Mouse (Mus musculus) kidney, embryonic 16.5 days (tissue): Measurements from ENCODE around the gene Tmem203. TPM values are rescaled to one million over a fixed set of nuclear protein-coding genes. Genes with fewer than 3 reads are reported as not detected.

ENCODE experiments used
- ATAC-seq: fragments of 200-750 bp; cut with Nextera tagmentation; 2 replicates; pipeline ENCODE4 v1.8.0; 2017; ENCODE audit warnings: moderate TSS enrichment; ENCODE audit not compliant: low FRiP score, low TSS enrichment
- H3K27ac ChIP-seq: fragments of 300-500 bp; sonication (generic); 2 replicates; pipeline ENCODE4 v1.5.1; 2014; ENCODE audit warnings: low read length
- H3K27me3 ChIP-seq: fragments of 300-500 bp; sonication (generic); 2 replicates; pipeline ENCODE4 v1.6.1; 2014; ENCODE audit warnings: low read length, control low read depth, mixed read lengths; ENCODE audit not compliant: insufficient read depth
- H3K36me3 ChIP-seq: fragments of 300-500 bp; sonication (generic); 2 replicates; pipeline ENCODE4 v1.6.1; 2014; ENCODE audit warnings: low read length, control low read depth, mixed read lengths; ENCODE audit not compliant: insufficient read depth
- H3K4me1 ChIP-seq: fragments of 300-500 bp; sonication (generic); 2 replicates; pipeline ENCODE4 v1.6.1; 2014; ENCODE audit warnings: low read length, control low read depth, mixed read lengths; ENCODE audit not compliant: insufficient read depth
- H3K4me2 ChIP-seq: fragments of 300-500 bp; sonication (generic); replicated peaks from 2 replicates; pipeline ENCODE4 v1.6.1; 2014; ENCODE audit warnings: low read depth, low read length
- H3K4me3 ChIP-seq: fragments of 300-500 bp; sonication (generic); 2 replicates; pipeline ENCODE4 v1.5.1; 2014; ENCODE audit warnings: mild to moderate bottlenecking, low read length
- H3K9ac ChIP-seq: fragments of 300-500 bp; sonication (generic); replicated peaks from 2 replicates; pipeline ENCODE4 v1.6.1; 2014; ENCODE audit warnings: low read length
- H3K9me3 ChIP-seq: fragments of 300-500 bp; sonication (generic); 2 replicates; pipeline ENCODE4 v1.6.1; 2016; ENCODE audit warnings: low read length, control low read depth
- WGBS: fragments of 180-500 bp; shearing (Covaris S2); extraction: QIAGEN DNeasy Blood & Tissue Kit; methylation state at CpG from one replicate; pipeline ENCODE4 v1.1.7; 2014; 5-methylcytosine and 5-hydroxymethylcytosine counted together
- polyA plus RNA-seq: library from polyadenylated mRNA; unstranded; fragments of >200 nt; fragmentation: Nextera tagmentation; extraction: Ambion mirVana; gene quantifications from 2 replicates; pipeline ENCODE4 v1.2.1, GENCODE M21; 2015

Gene Tmem203
- polyA plus RNA-seq, 1 experiment from 2014 or later, result 25.6 TPM

- no peak overlapping the region for H3K4me2 ChIP-seq
- H3K9ac ChIP-seq, result no peak overlapping the region
- peaks cover 19% of the 10 kb centered on the region for H3K27me3 ChIP-seq
- no peaks in the 10 kb centered on the region for H3K9me3 ChIP-seq
- WGBS, result 73% methylated on average over 6 of the region's 8 CpGs
- no peaks in the 10 kb centered on the region for H3K36me3 ChIP-seq
- H3K27ac ChIP-seq, result no peak overlapping the region
- H3K4me3 ChIP-seq, result no peak overlapping the region
- peaks cover 7% of the 10 kb centered on the region for H3K4me1 ChIP-seq
- ATAC-seq, result no peak
Measured at GRCm38 (mm10) chr2:25297093-25297492, 41.9 kb downstream of the Tmem203 start.

- WGBS, result 80% methylated on average over 10 of the region's 10 CpGs
- H3K9me3 ChIP-seq, result no peaks in the 10 kb centered on the region
- no peak overlapping the region for H3K9ac ChIP-seq
- no peaks in the 10 kb centered on the region for H3K4me1 ChIP-seq
- no peak for ATAC-seq
- H3K36me3 ChIP-seq, result no peaks in the 10 kb centered on the region
- no peak overlapping the region for H3K27ac ChIP-seq
- peaks cover 10% of the 10 kb centered on the region; the same call in 1 of the 2 replicates for H3K27me3 ChIP-seq
- H3K4me3 ChIP-seq, result no peak overlapping the region
- no peak overlapping the region for H3K4me2 ChIP-seq
Measured at GRCm38 (mm10) chr2:25298046-25298445, 42.8 kb downstream of the Tmem203 start.

- no peak overlapping the region for H3K27ac ChIP-seq
Measured at GRCm38 (mm10) chr2:25303452-25303851, 48.2 kb downstream of the Tmem203 start.

GRCm38 (mm10) chr2:25303931-25304656 lies 48.9 kb downstream of the Tmem203 start:
- ATAC-seq, result no peak
- H3K9me3 ChIP-seq, result no peaks in the 10 kb centered on the region
- peaks cover 3% of the 10 kb centered on the region; the same call in 1 of the 2 replicates for H3K4me1 ChIP-seq
- no peak overlapping the region for H3K9ac ChIP-seq
- H3K36me3 ChIP-seq, result no peaks in the 10 kb centered on the region
- H3K27me3 ChIP-seq, result peaks cover 50% of the 10 kb centered on the region
- no peak overlapping the region for H3K27ac ChIP-seq
- WGBS, result 75% methylated on average over 7 of the region's 7 CpGs
- H3K4me3 ChIP-seq, result no peak overlapping the region; the same call in 1 of the 2 replicates
- no peak overlapping the region; the same call in 1 of the 2 replicates for H3K4me2 ChIP-seq

More at GRCm38 (mm10) chr2:25303452-25303851, 48.2 kb downstream of the Tmem203 start:
- H3K9ac ChIP-seq, result no peak overlapping the region
- ATAC-seq, result no peak
- no peaks in the 10 kb centered on the region for H3K36me3 ChIP-seq
- H3K27me3 ChIP-seq, result peaks cover 44% of the 10 kb centered on the region
- no peak overlapping the region for H3K4me3 ChIP-seq
- WGBS, result 66% methylated on average over 3 of the region's 3 CpGs
- no peaks in the 10 kb centered on the region for H3K9me3 ChIP-seq
- H3K4me1 ChIP-seq, result peaks cover 3% of the 10 kb centered on the region; the same call in 1 of the 2 replicates
- no peak overlapping the region for H3K4me2 ChIP-seq

GRCm38 (mm10) chr2:25304657-25305541 lies 49.7 kb downstream of the Tmem203 start:
- H3K4me2 ChIP-seq, result peak overlapping the region; percentile 85
- H3K4me1 ChIP-seq, result peaks cover 3% of the 10 kb centered on the region; the same call in 1 of the 2 replicates
- no peaks in the 10 kb centered on the region for H3K9me3 ChIP-seq
- WGBS, result 3% methylated on average over 42 of the region's 45 CpGs
- H3K27ac ChIP-seq, result no peak overlapping the region
- peaks cover 53% of the 10 kb centered on the region for H3K27me3 ChIP-seq
- no peaks in the 10 kb centered on the region for H3K36me3 ChIP-seq
- peak overlapping the region; percentile 46 for H3K4me3 ChIP-seq
- H3K9ac ChIP-seq, result peak overlapping the region; percentile 37; the same call in 1 of the 2 replicates
- ATAC-seq, result peak; percentile 71; the same call in 1 of the 2 replicates

Other genes with a start within 250 kb of the Tmem203 start
- gene Nsmf, start 201.1 kb upstream of the Tmem203 start, polyA plus RNA-seq, result 101 and 103 TPM in 2 replicates
- gene Entpd8, start 175.1 kb upstream of the Tmem203 start, polyA plus RNA-seq, result 8.6 and 10.0 TPM in 2 replicates
- gene Noxa1, start 160.3 kb upstream of the Tmem203 start, polyA plus RNA-seq, result 0.39 and 0.65 TPM in 2 replicates
- gene Nrarp, start 74.7 kb upstream of the Tmem203 start, polyA plus RNA-seq, result 18.4 and 18.8 TPM in 2 replicates
- gene Tor4a, start 58.6 kb upstream of the Tmem203 start, polyA plus RNA-seq, result 16.0 and 16.8 TPM in 2 replicates
- gene Nelfb, start 44.0 kb upstream of the Tmem203 start, polyA plus RNA-seq, result 131 and 138 TPM in 2 replicates
- gene Stpg3, start 40.8 kb upstream of the Tmem203 start, polyA plus RNA-seq, result 0.54 and 0.82 TPM in 2 replicates
- 0.37 TPM in 1 of 2 replicates, not detected in the other for gene Fam166a, start 36.7 kb upstream of the Tmem203 start, polyA plus RNA-seq
- 627 and 671 TPM in 2 replicates for gene Tubb4b, start 30.7 kb upstream of the Tmem203 start, polyA plus RNA-seq
- gene Slc34a3, start 21.1 kb upstream of the Tmem203 start, polyA plus RNA-seq, result 1.9 and 2.0 TPM in 2 replicates
- 0.55 and 0.69 TPM in 2 replicates for gene Rnf224, start 18.7 kb upstream of the Tmem203 start, polyA plus RNA-seq
- 24.0 and 26.3 TPM in 2 replicates for gene Rnf208, start 13.2 kb upstream of the Tmem203 start, polyA plus RNA-seq
- 0.21 and 0.30 TPM in 2 replicates for gene Cysrt1, start 13.0 kb upstream of the Tmem203 start, polyA plus RNA-seq
- 6.1 and 7.0 TPM in 2 replicates for gene AL732309.1, start 8.6 kb upstream of the Tmem203 start, polyA plus RNA-seq
- gene Tprn, start 7.2 kb downstream of the Tmem203 start, polyA plus RNA-seq, result 12.0 and 12.1 TPM in 2 replicates
- gene Ssna1, start 17.0 kb downstream of the Tmem203 start, polyA plus RNA-seq, result 209 and 211 TPM in 2 replicates
- gene Anapc2, start 17.0 kb downstream of the Tmem203 start, polyA plus RNA-seq, result 146 and 152 TPM in 2 replicates
- not detected in 2 replicates for gene Tmem210, start 32.7 kb downstream of the Tmem203 start, polyA plus RNA-seq
- gene Lrrc26, start 34.5 kb downstream of the Tmem203 start, polyA plus RNA-seq, result not detected in 2 replicates
- 0.22 and 0.60 TPM in 2 replicates for gene Grin1, start 63.7 kb downstream of the Tmem203 start, polyA plus RNA-seq
- 53.7 and 57.5 TPM in 2 replicates for gene Man1b1, start 76.9 kb downstream of the Tmem203 start, polyA plus RNA-seq
- 32.8 and 33.2 TPM in 2 replicates for gene Dpp7, start 100.9 kb downstream of the Tmem203 start, polyA plus RNA-seq
- 38.9 and 49.2 TPM in 2 replicates for gene Uap1l1, start 110.2 kb downstream of the Tmem203 start, polyA plus RNA-seq
- 39.3 and 41.2 TPM in 2 replicates for gene Sapcd2, start 116.9 kb downstream of the Tmem203 start, polyA plus RNA-seq
- 5.5 and 6.4 TPM in 2 replicates for gene Entpd2, start 140.4 kb downstream of the Tmem203 start, polyA plus RNA-seq
- 52.4 and 58.3 TPM in 2 replicates for gene Npdc1, start 143.9 kb downstream of the Tmem203 start, polyA plus RNA-seq
- not detected in 2 replicates for gene Fut7, start 167.8 kb downstream of the Tmem203 start, polyA plus RNA-seq
- 12.7 and 14.3 TPM in 2 replicates for gene Abca2, start 173.3 kb downstream of the Tmem203 start, polyA plus RNA-seq
- gene Clic3, start 201.4 kb downstream of the Tmem203 start, polyA plus RNA-seq, result 3.9 and 8.5 TPM in 2 replicates
- gene Paxx, start 205.7 kb downstream of the Tmem203 start, polyA plus RNA-seq, result 33.8 and 35.9 TPM in 2 replicates
- 1.8 and 4.7 TPM in 2 replicates for gene Ptgds, start 214.6 kb downstream of the Tmem203 start, polyA plus RNA-seq
- gene Lcn12, start 238.5 kb downstream of the Tmem203 start, polyA plus RNA-seq, result not detected in 2 replicates
- 105 and 115 TPM in 2 replicates for gene Fbxw5, start 245.3 kb downstream of the Tmem203 start, polyA plus RNA-seq
- gene C8g, start 246.3 kb downstream of the Tmem203 start, polyA plus RNA-seq, result 9.5 and 9.6 TPM in 2 replicates